Mouse (Mus musculus) ZHBTc4 (cell line): ENCODE results near the gene Rassf8.

ENCODE experiments used
- DNase-seq: peaks from one replicate; pipeline ENCODE4 v3.0.0-alpha.2; 2011; ENCODE audit warnings: low read depth, low spot score

Gene Rassf8

GRCm38 (mm10) chr6:145747671-145748640, 1.4 kb downstream of the Rassf8 start:
- no peak for DNase-seq

DNA sequence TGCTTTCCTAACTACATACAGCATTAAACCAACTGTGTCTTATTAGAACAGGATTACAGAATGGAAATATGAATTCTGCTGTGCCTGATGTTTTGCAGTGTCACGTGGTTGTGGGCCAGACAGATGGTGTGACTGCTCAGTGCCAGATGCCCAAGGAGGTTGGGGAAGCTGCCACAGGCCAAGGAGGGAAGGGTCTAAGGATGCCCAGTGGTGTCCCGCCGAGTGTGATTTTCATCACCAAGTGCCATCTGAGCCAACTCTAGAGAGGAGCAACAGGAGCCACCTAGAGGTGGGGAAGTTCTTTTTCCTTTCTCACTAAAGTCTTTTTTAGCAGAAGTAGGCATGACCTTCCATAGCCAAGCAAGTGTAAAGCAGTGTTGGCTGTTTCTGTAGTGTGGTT, 3.8 kb downstream of the Rassf8 start:
- DNase-seq = no peak

- DNase-seq = no peak
Measured at GRCm38 (mm10) chr6:145753296-145753695, 6.7 kb downstream of the Rassf8 start.

DNA sequence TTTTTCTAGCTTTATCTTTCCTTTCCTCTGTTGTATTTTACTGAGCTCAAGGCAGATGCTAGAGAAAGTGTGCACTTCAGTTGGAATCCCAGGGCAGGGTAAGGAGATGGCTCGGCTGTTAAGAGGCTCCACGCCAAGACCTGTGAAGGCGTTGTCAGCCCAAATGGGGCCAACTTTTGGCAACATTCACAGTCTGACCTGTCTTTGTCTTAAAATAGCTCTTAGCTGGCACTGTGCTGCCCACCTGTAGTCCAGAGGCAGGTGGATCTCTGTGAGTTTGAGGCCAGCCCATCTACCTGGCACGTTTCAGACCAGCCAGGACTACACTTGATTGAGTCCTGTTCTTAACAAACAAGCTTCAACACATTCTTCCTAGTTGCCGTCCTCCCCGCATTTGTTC, 7.9 kb downstream of the Rassf8 start:
- DNase-seq = no peak

- DNase-seq = no peak
Measured at GRCm38 (mm10) chr6:145755942-145756639, 9.5 kb downstream of the Rassf8 start.

DNA sequence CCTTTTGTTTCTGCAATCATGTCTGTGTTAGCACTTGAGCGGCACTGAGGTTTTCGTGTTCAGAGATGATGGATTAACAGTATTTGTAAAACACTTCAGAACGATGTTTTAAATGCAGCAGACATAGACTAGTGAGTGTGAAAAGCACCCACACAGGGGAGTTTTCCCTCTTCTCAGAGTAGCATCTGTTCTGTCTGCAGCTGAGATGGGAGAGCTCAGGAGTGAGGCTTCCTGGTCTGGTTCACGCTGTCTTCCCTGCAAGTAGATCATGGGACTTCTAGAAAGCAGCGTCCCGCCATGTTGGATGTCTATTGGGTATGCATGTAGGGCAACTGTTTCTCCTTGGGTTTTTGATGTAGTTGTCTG, 10.1 kb downstream of the Rassf8 start:
- no peak for DNase-seq

GRCm38 (mm10) chr6:145757346-145757745, 10.8 kb downstream of the Rassf8 start:
- DNase-seq = no peak

- no peak for DNase-seq
Measured at GRCm38 (mm10) chr6:145758685-145759084, 12.1 kb downstream of the Rassf8 start.

DNA sequence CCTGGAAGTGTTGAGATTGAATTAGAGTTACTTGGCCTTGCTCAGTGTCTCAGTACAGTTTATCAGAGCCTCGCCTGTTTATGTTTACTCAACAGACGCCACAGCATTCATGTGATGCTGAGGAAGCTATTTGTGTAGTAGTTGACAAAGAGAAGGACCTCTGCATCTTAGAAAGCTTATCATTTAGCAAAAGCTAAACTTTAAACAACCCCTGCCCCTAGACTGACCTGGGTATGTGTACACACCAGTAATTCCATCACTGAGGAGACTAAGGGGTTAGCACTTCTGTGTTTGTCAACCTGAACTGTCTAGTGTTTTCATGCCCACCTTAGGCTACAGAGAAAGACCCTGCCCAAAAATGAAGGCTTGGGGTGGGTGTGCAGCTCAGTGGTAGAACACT, 12.9 kb downstream of the Rassf8 start:
- DNase-seq = no peak

GRCm38 (mm10) chr6:145760246-145761016, 13.9 kb downstream of the Rassf8 start:
- DNase-seq = no peak

- no peak for DNase-seq
Measured at GRCm38 (mm10) chr6:145761151-145761935, 14.8 kb downstream of the Rassf8 start.

DNA sequence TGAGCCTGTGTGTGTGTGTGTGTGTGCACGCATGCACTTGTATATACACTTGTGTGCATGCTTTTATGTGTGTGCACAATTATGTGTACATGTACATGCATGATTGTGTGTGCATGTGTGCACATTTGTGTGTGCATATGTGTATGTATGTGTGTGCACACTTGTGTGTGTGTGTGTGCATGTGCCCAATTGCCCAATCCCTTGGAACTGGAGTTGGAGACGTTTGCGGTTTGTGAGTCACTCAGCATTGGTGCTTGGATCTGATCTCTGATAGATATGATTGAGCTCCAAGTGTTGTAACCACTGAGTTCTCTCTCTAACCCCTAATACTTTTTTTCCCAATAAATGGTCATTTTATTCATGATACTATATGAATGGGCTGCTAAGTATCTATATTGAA, 15.5 kb downstream of the Rassf8 start:
- DNase-seq = no peak

DNA sequence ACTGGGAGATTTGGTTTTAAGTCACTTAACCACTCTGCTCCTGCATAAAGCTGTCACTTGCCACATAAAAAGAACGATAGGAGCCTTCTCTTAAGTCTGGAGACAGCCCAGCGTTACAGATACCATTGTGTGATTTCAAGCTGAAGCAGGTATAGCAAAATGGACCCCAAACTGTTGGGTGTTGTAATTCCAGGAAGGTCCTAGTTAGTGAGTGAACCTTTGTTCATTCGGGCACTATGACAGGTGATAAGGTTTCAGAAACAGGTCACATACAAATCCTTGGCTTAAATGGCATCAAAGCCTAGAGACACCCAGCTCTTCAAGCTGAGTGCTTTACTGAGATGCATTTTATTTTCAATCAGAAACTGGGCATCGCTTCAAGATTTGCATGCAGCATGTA, 16.5 kb downstream of the Rassf8 start:
- no peak for DNase-seq

- DNase-seq = no peak
Measured at GRCm38 (mm10) chr6:145765011-145765410, 18.5 kb downstream of the Rassf8 start.

- no peak for DNase-seq
Measured at GRCm38 (mm10) chr6:145766971-145767370, 20.4 kb downstream of the Rassf8 start.

DNA sequence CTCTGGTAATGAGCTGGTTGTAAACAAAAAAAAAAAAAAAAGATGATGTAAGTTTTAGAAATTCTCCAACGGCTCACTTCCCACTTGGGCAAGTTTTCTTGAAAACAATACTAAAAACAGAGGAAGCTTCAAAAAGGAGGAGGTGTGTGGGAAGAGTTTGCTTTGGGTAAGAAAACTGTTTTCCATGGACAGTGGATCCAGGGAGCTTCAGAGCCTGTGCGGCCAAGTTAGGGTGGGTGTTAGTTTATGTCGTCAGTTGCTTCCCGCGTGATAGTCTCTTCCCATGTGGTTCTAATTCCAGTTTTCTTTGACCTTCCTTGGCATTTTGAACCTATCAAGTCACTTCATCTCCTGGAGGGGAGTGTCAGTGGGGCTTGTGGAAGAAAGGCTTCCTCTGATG, 21.1 kb downstream of the Rassf8 start:
- no peak for DNase-seq

DNA sequence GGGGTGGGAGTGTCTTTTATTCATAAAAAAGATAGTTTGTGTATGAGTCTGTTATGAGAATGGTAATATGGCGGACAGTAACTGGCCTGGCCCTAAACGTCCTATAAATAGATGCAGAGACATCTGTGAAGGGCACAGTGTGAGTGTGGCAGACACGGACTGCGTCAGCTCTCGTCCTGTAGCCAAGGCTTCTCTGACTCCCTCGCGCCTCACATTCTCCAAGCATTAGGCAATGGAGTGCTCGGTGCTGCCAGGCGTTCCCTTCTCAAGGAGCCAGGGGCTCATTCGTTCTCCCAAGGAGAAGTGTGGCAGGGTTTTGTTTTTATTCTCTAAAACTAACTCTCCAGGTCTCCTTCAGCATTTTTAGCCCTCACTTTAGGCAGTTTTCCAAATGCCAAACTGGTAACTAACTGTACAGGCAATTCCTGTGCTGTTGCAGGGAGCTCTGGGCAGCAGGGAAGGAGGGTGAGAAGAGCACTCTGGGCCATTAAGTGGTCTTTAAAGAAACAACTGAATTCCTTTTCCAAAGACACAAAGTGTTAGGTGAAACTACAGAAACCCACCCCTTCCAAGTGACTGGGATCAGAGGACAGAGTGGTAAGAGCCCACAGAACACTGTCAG, 22.2 kb downstream of the Rassf8 start:
- no peak for DNase-seq

GRCm38 (mm10) chr6:145769855-145770254, 23.3 kb downstream of the Rassf8 start:
- DNase-seq = peak; percentile 35

GRCm38 (mm10) chr6:145770272-145771000, 23.9 kb downstream of the Rassf8 start:
- no peak for DNase-seq

DNA sequence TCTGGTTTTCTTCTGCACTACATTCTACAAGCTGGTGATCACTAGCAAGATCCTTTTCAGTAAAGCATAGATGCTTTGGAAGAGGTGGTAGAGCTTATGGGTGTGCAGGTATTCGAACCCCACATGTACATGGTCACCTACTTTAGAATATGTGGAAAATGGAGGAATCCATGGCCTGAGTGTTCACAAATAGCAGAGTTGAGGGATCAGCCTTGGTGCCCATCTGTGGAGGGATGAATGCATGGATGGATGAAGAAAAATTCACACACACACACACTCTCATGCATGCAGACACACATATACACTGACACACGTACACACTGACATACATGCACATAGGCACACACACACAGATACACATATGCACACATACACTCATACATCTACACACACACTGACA, 27.9 kb downstream of the Rassf8 start:
- DNase-seq = no peak
